ENCODE assay signal across 38 mouse cellular contexts in genomic region chr4:98777464-98777863, GRCm38 (mm10). TPM values are rescaled to one million over a fixed set of nuclear protein-coding genes. Genes with fewer than 3 reads are reported as not detected.
DNase-seq lines count a peak whose midpoint lies in the region; ATAC-seq and TF ChIP-seq lines count a peak whose summit lies in the region.
"Had no signal": no experiment of that assay in that cellular context is flagged by ENCODE, and none has a peak within 500 bp of the region (broad histone marks: within the 10 kb centered on the region; RNA-seq: fewer than 3 reads in every experiment).

No protein-coding gene starts in this region.

- intact Hi-C loops in left cerebral cortex, postnatal 4 days (cut with DNase I), result no loop called here

- TF ChIP-seq CTCF in hindbrain, postnatal 0 days (IDR thresholded peaks at IDR 0.05; ENCODE audit: low read depth), result no peak

- no peak for ATAC-seq in heart, embryonic 13.5 days (ENCODE audit: extremely low read depth, insufficient number of reproducible peaks, low FRiP score, low TSS enrichment)
- no peak for ATAC-seq in embryonic facial prominence, embryonic 11.5 days (replicated peaks; ENCODE audit: insufficient number of reproducible peaks, low FRiP score, low TSS enrichment, low read depth)
- no peak for ATAC-seq in embryonic facial prominence, embryonic 15.5 days (ENCODE audit: insufficient number of reproducible peaks, low FRiP score, low TSS enrichment, low read depth)
- ATAC-seq in limb, embryonic 14.5 days (ENCODE audit: low FRiP score, low read depth), result no peak
- no peak for ATAC-seq in hindbrain, postnatal 0 days
- ATAC-seq: forebrain, embryonic 16.5 days; intestine, postnatal 0 days; Patski had no signal

- H3K4me1 ChIP-seq in heart, embryonic 13.5 days, result peaks cover 28% of the 10 kb centered on the region
- H3K4me1 ChIP-seq in embryonic facial prominence, embryonic 11.5 days (ENCODE audit: control insufficient read depth, insufficient read depth, low read length), result peaks cover 5% of the 10 kb centered on the region
- peaks cover 33% of the 10 kb centered on the region for H3K4me1 ChIP-seq in embryonic facial prominence, embryonic 15.5 days
- peaks cover 38% of the 10 kb centered on the region for H3K4me1 ChIP-seq in limb, embryonic 14.5 days (ENCODE audit: control insufficient read depth, insufficient read depth, low read length)
- no peaks in the 10 kb centered on the region for H3K4me1 ChIP-seq in hindbrain, postnatal 0 days (ENCODE audit: insufficient read depth, low read length)
- H3K4me1 ChIP-seq: liver, embryonic 15.5 days had no signal

- no peak overlapping the region for H3K9ac ChIP-seq in heart, embryonic 13.5 days
- H3K9ac ChIP-seq in embryonic facial prominence, embryonic 11.5 days (replicated peaks; ENCODE audit: low read length), result no peak overlapping the region
- no peak overlapping the region for H3K9ac ChIP-seq in embryonic facial prominence, embryonic 15.5 days
- H3K9ac ChIP-seq in limb, embryonic 14.5 days (ENCODE audit: low read depth, low read length, severe bottlenecking), result no peak overlapping the region
- H3K9ac ChIP-seq in hindbrain, postnatal 0 days (replicated peaks; ENCODE audit: low read length), result no peak overlapping the region
- H3K9ac ChIP-seq: heart, embryonic 15.5 days; liver, embryonic 15.5 days; lung, embryonic 15.5 days; midbrain, embryonic 13.5 days; neural tube, embryonic 13.5 days had no signal

- peaks cover 2% of the 10 kb centered on the region; the same call in 1 of the 2 replicates for H3K36me3 ChIP-seq in heart, embryonic 13.5 days
- no peaks in the 10 kb centered on the region; the same call in 1 of the 2 replicates for H3K36me3 ChIP-seq in embryonic facial prominence, embryonic 11.5 days (replicated peaks; ENCODE audit: control insufficient read depth, insufficient read depth, low read depth, low read length)
- no peaks in the 10 kb centered on the region for H3K36me3 ChIP-seq in embryonic facial prominence, embryonic 15.5 days
- peaks cover 19% of the 10 kb centered on the region for H3K36me3 ChIP-seq in limb, embryonic 14.5 days (ENCODE audit: control insufficient read depth, insufficient read depth, low read length)
- no peaks in the 10 kb centered on the region for H3K36me3 ChIP-seq in hindbrain, postnatal 0 days (ENCODE audit: insufficient read depth, low read length)
- H3K36me3 ChIP-seq: heart, embryonic 15.5 days; hindbrain, embryonic 12.5 days; liver, embryonic 15.5 days; midbrain, embryonic 13.5 days; neural tube, embryonic 13.5 days had no signal

- no peaks in the 10 kb centered on the region for H3K9me3 ChIP-seq in heart, embryonic 13.5 days
- no peaks in the 10 kb centered on the region for H3K9me3 ChIP-seq in embryonic facial prominence, embryonic 11.5 days (replicated peaks; ENCODE audit: control insufficient read depth, low read length)
- no peaks in the 10 kb centered on the region for H3K9me3 ChIP-seq in embryonic facial prominence, embryonic 15.5 days (replicated peaks)
- H3K9me3 ChIP-seq in limb, embryonic 14.5 days (ENCODE audit: control insufficient read depth, low read length), result no peaks in the 10 kb centered on the region
- no peaks in the 10 kb centered on the region for H3K9me3 ChIP-seq in hindbrain, postnatal 0 days (ENCODE audit: low read length)
- H3K9me3 ChIP-seq: heart, embryonic 15.5 days; hindbrain, embryonic 12.5 days; liver, embryonic 15.5 days; lung, embryonic 15.5 days; midbrain, embryonic 13.5 days; neural tube, embryonic 13.5 days had no signal

- H3K27me3 ChIP-seq in heart, embryonic 13.5 days (replicated peaks), result peaks cover 23% of the 10 kb centered on the region
- H3K27me3 ChIP-seq in embryonic facial prominence, embryonic 11.5 days (ENCODE audit: control insufficient read depth, insufficient read depth, low read length), result no peaks in the 10 kb centered on the region
- peaks cover 3% of the 10 kb centered on the region; the same call in 1 of the 2 replicates for H3K27me3 ChIP-seq in embryonic facial prominence, embryonic 15.5 days
- H3K27me3 ChIP-seq in limb, embryonic 14.5 days (ENCODE audit: control insufficient read depth, insufficient read depth, low read length), result no peaks in the 10 kb centered on the region
- no peaks in the 10 kb centered on the region for H3K27me3 ChIP-seq in hindbrain, postnatal 0 days (ENCODE audit: insufficient read depth, low read length)
- H3K27me3 ChIP-seq: lung, embryonic 15.5 days; Patski had no signal

- 47% methylated on average over 6 of the region's 6 CpGs for WGBS in heart, embryonic 13.5 days
- WGBS in embryonic facial prominence, embryonic 11.5 days, result 89% methylated on average over 6 of the region's 6 CpGs
- 71% methylated on average over 6 of the region's 6 CpGs for WGBS in embryonic facial prominence, embryonic 15.5 days
- 69% methylated on average over 6 of the region's 6 CpGs for WGBS in limb, embryonic 14.5 days
- 87% methylated on average over 6 of the region's 6 CpGs for WGBS in hindbrain, postnatal 0 days

- DNase-seq in heart, adult 9 months (ENCODE audit: low spot score in 2 of 2), result no peak
- no peak for DNase-seq in embryonic facial prominence, embryonic 11.5 days (ENCODE audit: low spot score)
- DNase-seq in limb, embryonic 14.5 days (ENCODE audit: low spot score), result no peak
- no peak for DNase-seq in hindbrain, postnatal 0 days (ENCODE audit: low spot score)
- no peak for DNase-seq in left cerebral cortex, postnatal 4 days
- DNase-seq: adrenal gland, postnatal 14 days; cerebellum, adult 11 months; cerebellum, adult 9-11 months; gastrocnemius, adult 2 months; kidney, postnatal 14 days; layer of hippocampus, adult 9-11 months; right cerebral cortex, postnatal 4 days; thymus, postnatal 4 days had no signal

- H3K4me2 ChIP-seq in heart, embryonic 13.5 days, result peak overlapping the region; percentile 58
- no peak overlapping the region for H3K4me2 ChIP-seq in embryonic facial prominence, embryonic 11.5 days (ENCODE audit: low read depth, low read length)
- no peak overlapping the region for H3K4me2 ChIP-seq in embryonic facial prominence, embryonic 15.5 days (replicated peaks)
- 0 out of 2 replicates have a peak overlapping the region, but pooled peaks have one; percentile 7 for H3K4me2 ChIP-seq in limb, embryonic 14.5 days (replicated peaks; ENCODE audit: low read depth, low read length, severe bottlenecking)
- no peak overlapping the region for H3K4me2 ChIP-seq in hindbrain, postnatal 0 days (ENCODE audit: low read depth, low read length)
- H3K4me2 ChIP-seq: liver, embryonic 15.5 days; lung, embryonic 15.5 days had no signal

- no peak for TF ChIP-seq POLR2A in limb, embryonic 14.5 days (IDR thresholded peaks at IDR 0.05; ENCODE audit: borderline replicate concordance, extremely low read depth, insufficient read depth, insufficient read length)

- H3K4me3 ChIP-seq in heart, embryonic 13.5 days, result no peak overlapping the region
- H3K4me3 ChIP-seq in embryonic facial prominence, embryonic 11.5 days (ENCODE audit: low read depth, low read length), result no peak overlapping the region
- no peak overlapping the region for H3K4me3 ChIP-seq in embryonic facial prominence, embryonic 15.5 days (replicated peaks)
- no peak overlapping the region for H3K4me3 ChIP-seq in limb, embryonic 14.5 days (replicated peaks; ENCODE audit: low read length)
- H3K4me3 ChIP-seq in hindbrain, postnatal 0 days (ENCODE audit: low read length), result no peak overlapping the region
- H3K4me3 ChIP-seq: erythroblast, embryonic 14.5 days; gastrocnemius, adult 2 months; heart, embryonic 15.5 days; hindbrain, embryonic 12.5 days; liver, embryonic 15.5 days; lung, embryonic 15.5 days; neural tube, embryonic 13.5 days had no signal

- no peak overlapping the region for H3K27ac ChIP-seq in heart, embryonic 13.5 days (replicated peaks)
- peak overlapping the region; percentile 44; the same call in 1 of the 2 replicates for H3K27ac ChIP-seq in embryonic facial prominence, embryonic 11.5 days (replicated peaks; ENCODE audit: low read depth, low read length)
- 0 out of 2 replicates have a peak overlapping the region, but pooled peaks have one; percentile 12 for H3K27ac ChIP-seq in embryonic facial prominence, embryonic 15.5 days (replicated peaks)
- peak overlapping the region; percentile 43; the same call in 1 of the 2 replicates for H3K27ac ChIP-seq in limb, embryonic 14.5 days (replicated peaks; ENCODE audit: low read depth, low read length)
- H3K27ac ChIP-seq in hindbrain, postnatal 0 days, result no peak overlapping the region
- H3K27ac ChIP-seq: gastrocnemius, adult 2 months; heart, embryonic 15.5 days; hindbrain, embryonic 12.5 days; liver, embryonic 15.5 days; lung, embryonic 15.5 days; macrophage; midbrain, embryonic 13.5 days; neural tube, embryonic 13.5 days had no signal

RNA-seq across cellular contexts. Expression of gene Kank4, which starts 39.9 kb away (rescaled TPM):
- 0.57 and 0.70 TPM in 2 replicates for polyA plus RNA-seq in heart, embryonic 13.5 days (2015; fragmentation: Nextera tagmentation; extraction: Ambion mirVana)
- 3.3 and 3.9 TPM in 2 replicates for polyA plus RNA-seq in embryonic facial prominence, embryonic 11.5 days (2014; fragmentation: Nextera tagmentation; extraction: Ambion mirVana)
- polyA plus RNA-seq in embryonic facial prominence, embryonic 15.5 days (2015; fragmentation: Nextera tagmentation; extraction: Ambion mirVana), result 1.7 and 2.8 TPM in 2 replicates
- 11.6 and 12.5 TPM in 2 replicates for polyA plus RNA-seq in limb, embryonic 14.5 days (2012; rRNA removed)
- 3.7 and 4.0 TPM in 2 replicates for polyA plus RNA-seq in limb, embryonic 14.5 days (2014; fragmentation: Nextera tagmentation; extraction: Ambion mirVana)
- 5.6 and 5.9 TPM in 2 replicates for total RNA-seq in hindbrain, postnatal 0 days (2014; rRNA removed)
- 0.67 and 0.69 TPM in 2 replicates for polyA plus RNA-seq in hindbrain, postnatal 0 days (2015; fragmentation: Nextera tagmentation; extraction: Ambion mirVana)
- total RNA-seq in left cerebral cortex, postnatal 4 days (2021), result 1 to 10 TPM; 2.0 to 2.3 TPM
- total RNA-seq: liver, adult 2 months; megakaryocyte-erythroid progenitor cell, adult 5-6 weeks; MEL had no signal
- polyA plus RNA-seq: erythroblast, embryonic 14.5 days; macrophage; Patski had no signal

RNA-seq across cellular contexts. Expression of gene I0C0044D17Rik, which starts 46.2 kb away (rescaled TPM):
- not detected in 2 replicates for polyA plus RNA-seq in heart, embryonic 13.5 days (2015; fragmentation: Nextera tagmentation; extraction: Ambion mirVana)
- not detected in 2 replicates for polyA plus RNA-seq in embryonic facial prominence, embryonic 11.5 days (2014; fragmentation: Nextera tagmentation; extraction: Ambion mirVana)
- polyA plus RNA-seq in embryonic facial prominence, embryonic 15.5 days (2015; fragmentation: Nextera tagmentation; extraction: Ambion mirVana), result not detected in 2 replicates
- polyA plus RNA-seq in limb, embryonic 14.5 days (2012; rRNA removed), result not detected in 2 replicates
- polyA plus RNA-seq in limb, embryonic 14.5 days (2014; fragmentation: Nextera tagmentation; extraction: Ambion mirVana), result not detected in 2 replicates
- total RNA-seq in hindbrain, postnatal 0 days (2014; rRNA removed), result not detected in 2 replicates
- not detected in 2 replicates for polyA plus RNA-seq in hindbrain, postnatal 0 days (2015; fragmentation: Nextera tagmentation; extraction: Ambion mirVana)
- total RNA-seq in left cerebral cortex, postnatal 4 days (2021), result not detected
- total RNA-seq: adrenal gland, postnatal 14 days; gastrocnemius, adult 2 months; gastrocnemius, postnatal 4 days; heart, postnatal 25 days; left cerebral cortex, postnatal 10 days; liver, adult 2 months; megakaryocyte-erythroid progenitor cell, adult 5-6 weeks; MEL had no signal
- polyA plus RNA-seq: erythroblast, embryonic 14.5 days; forebrain, embryonic 11.5 days; forebrain, embryonic 16.5 days; heart, embryonic 15.5 days; hindbrain, embryonic 12.5 days; intestine, postnatal 0 days; kidney, embryonic 14.5 days; liver, adult 2 months; liver, embryonic 15.5 days; lung, embryonic 15.5 days; macrophage; midbrain, embryonic 13.5 days; neural tube, embryonic 13.5 days; Patski; spleen, adult 2 months; stomach, embryonic 14.5 days; testis, adult 2 months; thymus, postnatal 0 days had no signal

RNA-seq across cellular contexts. Expression of gene L1td1, which starts 50.9 kb away (rescaled TPM):
- 0.14 and 0.24 TPM in 2 replicates for polyA plus RNA-seq in heart, embryonic 13.5 days (2015; fragmentation: Nextera tagmentation; extraction: Ambion mirVana)
- 0.24 and 0.32 TPM in 2 replicates for polyA plus RNA-seq in embryonic facial prominence, embryonic 11.5 days (2014; fragmentation: Nextera tagmentation; extraction: Ambion mirVana)
- polyA plus RNA-seq in embryonic facial prominence, embryonic 15.5 days (2015; fragmentation: Nextera tagmentation; extraction: Ambion mirVana), result 0.07 TPM in 1 of 2 replicates, not detected in the other
- 0.78 and 1.6 TPM in 2 replicates for polyA plus RNA-seq in limb, embryonic 14.5 days (2012; rRNA removed)
- polyA plus RNA-seq in limb, embryonic 14.5 days (2014; fragmentation: Nextera tagmentation; extraction: Ambion mirVana), result 0.40 and 0.62 TPM in 2 replicates
- total RNA-seq in hindbrain, postnatal 0 days (2014; rRNA removed), result 1.0 TPM in 1 of 2 replicates, not detected in the other
- 0.15 and 0.19 TPM in 2 replicates for polyA plus RNA-seq in hindbrain, postnatal 0 days (2015; fragmentation: Nextera tagmentation; extraction: Ambion mirVana)
- not detected for total RNA-seq in left cerebral cortex, postnatal 4 days (2021)
- total RNA-seq: adrenal gland, postnatal 14 days; gastrocnemius, adult 2 months; gastrocnemius, postnatal 4 days; heart, postnatal 25 days; left cerebral cortex, postnatal 10 days; liver, adult 2 months; megakaryocyte-erythroid progenitor cell, adult 5-6 weeks; MEL had no signal
- polyA plus RNA-seq: erythroblast, embryonic 14.5 days; forebrain, embryonic 11.5 days; forebrain, embryonic 16.5 days; heart, embryonic 15.5 days; intestine, postnatal 0 days; liver, adult 2 months; liver, embryonic 15.5 days; macrophage; midbrain, embryonic 13.5 days; neural tube, embryonic 13.5 days; Patski; spleen, adult 2 months; thymus, postnatal 0 days had no signal

Comparison
In these comparisons a context has a peak if more than half of its experiments do, and no peak if none do; other contexts are left out.
1. H3K27ac ChIP-seq: peak in embryonic facial prominence, embryonic 11.5 days (single experiment), embryonic facial prominence, embryonic 15.5 days (single experiment) and limb, embryonic 14.5 days (single experiment); none in heart, embryonic 13.5 days (single experiment) and hindbrain, postnatal 0 days (single experiment).
2. H3K4me2 ChIP-seq: peak in heart, embryonic 13.5 days (single experiment) and limb, embryonic 14.5 days (single experiment); none in embryonic facial prominence, embryonic 11.5 days (single experiment), embryonic facial prominence, embryonic 15.5 days (single experiment) and hindbrain, postnatal 0 days (single experiment).